Mouse (Mus musculus): Measurements from ENCODE around the gene Relb.
A peak's percentile ranks its signal among the peaks of the same experiment; 100 is the strongest.

- TF ChIP-seq CTCF (IDR thresholded peaks at IDR 0.05; ENCODE audit: extremely low read depth, insufficient read length, insufficient replicate concordance, low read depth, low read length) (no peak), POLR2A (IDR thresholded peaks at IDR 0.05; ENCODE audit: low read depth, low read length) (peak; percentile 76; the same call in 1 of the 2 replicates)
Observed at GRCm38 (mm10) chr7:19664955-19665841, 36.0 kb upstream of the Relb start, which contains the start of gene Clptm1.
